Comparison of ENCODE assay signal across 8 mouse cellular contexts in the genomic region with DNA sequence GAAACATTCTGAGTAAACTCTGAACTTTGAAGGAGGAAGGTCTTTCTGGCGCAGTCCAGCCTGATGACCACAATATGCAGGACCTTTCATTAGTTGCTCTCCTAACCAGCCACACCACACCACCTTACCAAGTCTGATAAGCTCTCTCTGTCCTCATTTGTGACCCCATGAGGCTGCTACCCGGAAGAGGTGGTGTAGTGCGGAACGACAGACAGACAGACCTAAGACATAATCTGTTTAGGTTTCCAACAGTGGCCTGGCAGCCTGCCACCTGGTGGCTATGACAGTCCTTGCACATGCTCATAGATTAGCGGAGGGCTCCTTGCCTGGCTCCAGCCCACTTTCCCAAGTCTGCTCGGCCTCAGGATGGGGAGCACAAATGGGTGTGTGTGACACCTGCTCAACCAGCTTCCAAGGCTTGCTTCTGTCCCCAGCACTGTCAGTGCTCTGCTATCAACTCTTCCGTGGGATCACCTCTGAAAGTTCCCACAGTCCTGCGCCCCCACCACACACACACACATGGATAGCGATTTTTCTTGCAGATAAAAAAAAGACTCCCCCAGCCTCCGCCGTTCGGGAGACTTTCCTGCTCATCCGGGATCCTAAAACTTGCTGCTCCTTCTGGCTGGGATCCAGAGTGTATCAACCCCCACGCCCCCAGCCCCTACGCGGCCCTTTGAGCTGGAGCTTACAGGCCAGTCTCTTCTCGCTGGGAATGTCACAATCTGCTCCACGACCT. TPM values are rescaled to one million over a fixed set of nuclear protein-coding genes. Genes with fewer than 3 reads are reported as not detected.
DNase-seq lines count a peak whose midpoint lies in the region; ATAC-seq lines count a peak whose summit lies in the region.

No protein-coding gene starts in this region.

- ATAC-seq in kidney, embryonic 14.5 days (ENCODE audit: low FRiP score, low TSS enrichment), result 0 out of 2 replicates have a peak, but pooled peaks have one; percentile 10
- ATAC-seq in liver, embryonic 15.5 days (ENCODE audit: insufficient read depth), result no peak
- ATAC-seq in neural tube, embryonic 15.5 days (ENCODE audit: low FRiP score), result no peak

- peak overlapping the region; percentile 29 for H3K4me3 ChIP-seq in kidney, embryonic 14.5 days (ENCODE audit: low read length)
- no peak overlapping the region for H3K4me3 ChIP-seq in liver, embryonic 15.5 days (replicated peaks)
- peak overlapping the region; percentile 31 for H3K4me3 ChIP-seq in neural tube, embryonic 15.5 days (replicated peaks)

- no peaks in the 10 kb centered on the region for H3K36me3 ChIP-seq in kidney, embryonic 14.5 days (ENCODE audit: control insufficient read depth, insufficient read depth, low read length)
- H3K36me3 ChIP-seq in liver, embryonic 15.5 days (replicated peaks), result no peaks in the 10 kb centered on the region
- H3K36me3 ChIP-seq in neural tube, embryonic 15.5 days, result no peaks in the 10 kb centered on the region

- DNase-seq in urinary bladder, adult 18-20 months (ENCODE audit: low spot score in 2 of 2), result peak; percentile 65 to 72
- DNase-seq in urinary bladder, postnatal 10 days (ENCODE audit: low spot score), result no peak
- DNase-seq in cerebellum, postnatal 36 days, result peak; percentile 35 to 51
- peak; percentile 54 to 78 for DNase-seq in gastrocnemius, postnatal 4 days (ENCODE audit: low spot score in 2 of 2)
- peak; percentile 62 for DNase-seq in urinary bladder, adult 2 months (ENCODE audit: low spot score)

- H3K9ac ChIP-seq in kidney, embryonic 14.5 days (ENCODE audit: low read depth, low read length), result peak overlapping the region; percentile 47
- no peak overlapping the region for H3K9ac ChIP-seq in liver, embryonic 15.5 days
- peak overlapping the region; percentile 20; the same call in 1 of the 2 replicates for H3K9ac ChIP-seq in neural tube, embryonic 15.5 days (replicated peaks)

- peaks cover 26% of the 10 kb centered on the region for H3K4me1 ChIP-seq in kidney, embryonic 14.5 days (ENCODE audit: control insufficient read depth, insufficient read depth, low read length)
- peaks cover 35% of the 10 kb centered on the region for H3K4me1 ChIP-seq in liver, embryonic 15.5 days (replicated peaks)
- peaks cover 41% of the 10 kb centered on the region for H3K4me1 ChIP-seq in neural tube, embryonic 15.5 days

- no peak overlapping the region for H3K27ac ChIP-seq in kidney, embryonic 14.5 days (ENCODE audit: low read depth, low read length)
- no peak overlapping the region for H3K27ac ChIP-seq in liver, embryonic 15.5 days (replicated peaks)
- no peak overlapping the region for H3K27ac ChIP-seq in neural tube, embryonic 15.5 days (replicated peaks)

- WGBS in kidney, embryonic 14.5 days, result 19% methylated on average over 18 of the region's 18 CpGs
- 19% methylated on average over 18 of the region's 18 CpGs for WGBS in liver, embryonic 15.5 days (ENCODE audit: insufficient replicate concordance)
- 21% methylated on average over 18 of the region's 18 CpGs for WGBS in neural tube, embryonic 15.5 days

- H3K4me2 ChIP-seq in kidney, embryonic 14.5 days (replicated peaks; ENCODE audit: low read depth, low read length), result peak overlapping the region; percentile 52
- peak overlapping the region; percentile 7; the same call in 1 of the 2 replicates for H3K4me2 ChIP-seq in liver, embryonic 15.5 days
- peak overlapping the region; percentile 57 for H3K4me2 ChIP-seq in neural tube, embryonic 15.5 days

- no peaks in the 10 kb centered on the region for H3K9me3 ChIP-seq in kidney, embryonic 14.5 days (ENCODE audit: control insufficient read depth, low read length)
- no peaks in the 10 kb centered on the region for H3K9me3 ChIP-seq in liver, embryonic 15.5 days (replicated peaks)
- no peaks in the 10 kb centered on the region for H3K9me3 ChIP-seq in neural tube, embryonic 15.5 days (replicated peaks)

- H3K27me3 ChIP-seq in kidney, embryonic 14.5 days (ENCODE audit: control insufficient read depth, insufficient read depth, low read length), result peaks cover 55% of the 10 kb centered on the region
- H3K27me3 ChIP-seq in liver, embryonic 15.5 days, result peaks cover 88% of the 10 kb centered on the region
- peaks cover 68% of the 10 kb centered on the region for H3K27me3 ChIP-seq in neural tube, embryonic 15.5 days (replicated peaks)

RNA-seq across cellular contexts. Expression of a gene that starts 5.6 kb away (rescaled TPM):
- total RNA-seq in gastrocnemius, postnatal 4 days (2021), result under 1 TPM; 0.10 to 0.18 TPM
- 0.14 and 0.27 TPM in 2 replicates for polyA plus RNA-seq in kidney, embryonic 14.5 days (2014; fragmentation: Nextera tagmentation; extraction: Ambion mirVana)
- 0.26 and 0.32 TPM in 2 replicates for polyA plus RNA-seq in liver, embryonic 15.5 days (2015; fragmentation: Nextera tagmentation; extraction: Ambion mirVana)
- polyA plus RNA-seq in neural tube, embryonic 15.5 days (2015; fragmentation: Nextera tagmentation; extraction: Ambion mirVana), result 0.08 and 2.8 TPM in 2 replicates
- polyA plus RNA-seq in urinary bladder, adult 2 months (2012; rRNA removed), result 3.4 and 4.1 TPM in 2 replicates

RNA-seq across cellular contexts. Expression of a gene that starts 44.4 kb away (rescaled TPM):
- total RNA-seq in gastrocnemius, postnatal 4 days (2021), result 10 to 100 TPM; 17.1 to 20.6 TPM
- polyA plus RNA-seq in kidney, embryonic 14.5 days (2014; fragmentation: Nextera tagmentation; extraction: Ambion mirVana), result 117 and 148 TPM in 2 replicates
- 62.9 and 67.0 TPM in 2 replicates for polyA plus RNA-seq in liver, embryonic 15.5 days (2015; fragmentation: Nextera tagmentation; extraction: Ambion mirVana)
- 30.3 and 48.6 TPM in 2 replicates for polyA plus RNA-seq in neural tube, embryonic 15.5 days (2015; fragmentation: Nextera tagmentation; extraction: Ambion mirVana)
- polyA plus RNA-seq in urinary bladder, adult 2 months (2012; rRNA removed), result 17.0 and 22.2 TPM in 2 replicates

RNA-seq across cellular contexts. Expression of a gene that starts 56.0 kb away (rescaled TPM):
- total RNA-seq in gastrocnemius, postnatal 4 days (2021), result 10 to 100 TPM; 60.4 to 60.8 TPM
- 2.3 and 2.9 TPM in 2 replicates for polyA plus RNA-seq in kidney, embryonic 14.5 days (2014; fragmentation: Nextera tagmentation; extraction: Ambion mirVana)
- polyA plus RNA-seq in liver, embryonic 15.5 days (2015; fragmentation: Nextera tagmentation; extraction: Ambion mirVana), result 0.21 and 0.32 TPM in 2 replicates
- 13.6 and 14.8 TPM in 2 replicates for polyA plus RNA-seq in neural tube, embryonic 15.5 days (2015; fragmentation: Nextera tagmentation; extraction: Ambion mirVana)
- 42.7 and 62.7 TPM in 2 replicates for polyA plus RNA-seq in urinary bladder, adult 2 months (2012; rRNA removed)

Comparison
In these comparisons a context has a peak if more than half of its experiments do, and no peak if none do; other contexts are left out.
1. H3K4me2 ChIP-seq: peak in every context shown above with its lines; median percentile 57 in neural tube, embryonic 15.5 days; 52 in kidney, embryonic 14.5 days; 7 in liver, embryonic 15.5 days.